Mouse (Mus musculus): Measurements from ENCODE around the gene Ick. TPM values are rescaled to one million over a fixed set of nuclear protein-coding genes. Genes with fewer than 3 reads are reported as not detected.
"Not testable (repeated sequence)": the region's sequence is repeated elsewhere in the genome, so short reads cannot be mapped to it uniquely, and the experiment has no call there.

Ick gene
- total RNA-seq, 2 experiments from 2014 or later = 18.7 to 19.8 TPM

- intact Hi-C loops (cut with DNase I) = no loop called here
- no peak for DNase-seq (ENCODE audit: low spot score in 2 of 2)
These were observed 69.2 kb downstream of the Ick start for GRCm38 (mm10) chr9:78178197-78178596.

GRCm38 (mm10) chr9:78179071-78179470 lies 70.1 kb downstream of the Ick start:
- no peak for DNase-seq (ENCODE audit: low spot score in 2 of 2)
- intact Hi-C loops (cut with DNase I) = no loop called here

GRCm38 (mm10) chr9:78182474-78182873 lies 73.5 kb downstream of the Ick start, which contains the start of gene Gsta4:
Gene Gsta4, plus strand, starts transcription at chr9:78182774.
- DNase-seq (ENCODE audit: low spot score in 2 of 2); intact Hi-C loops (cut with DNase I): not testable (repeated sequence)

GRCm38 (mm10) chr9:78185686-78186085 lies 76.7 kb downstream of the Ick start:
- intact Hi-C loops (cut with DNase I) = no loop called here
- no peak for DNase-seq (ENCODE audit: low spot score in 2 of 2)

GRCm38 (mm10) chr9:78188910-78189309 lies 79.9 kb downstream of the Ick start:
- intact Hi-C loops (cut with DNase I) = no loop called here
- DNase-seq (ENCODE audit: low spot score in 2 of 2) = no peak

- peak in 1 of 2 experiments; percentile 22 for DNase-seq (ENCODE audit: low spot score in 2 of 2)
These were observed 82.0 kb downstream of the Ick start for GRCm38 (mm10) chr9:78190651-78191634.

GRCm38 (mm10) chr9:78191736-78192135 lies 82.7 kb downstream of the Ick start:
- intact Hi-C loops (cut with DNase I) = loop anchor here (5.0 kb wide), 1 partner anchor 79 kb away; no protein-coding TSS in a partner anchor
- DNase-seq (ENCODE audit: low spot score in 2 of 2) = peak in 1 of 2 experiments; percentile 32

More at GRCm38 (mm10) chr9:78190651-78191634, 82.0 kb downstream of the Ick start:
- intact Hi-C loops (cut with DNase I) = loop anchor here (5.0 kb wide), 1 partner anchor 79 kb away; no protein-coding TSS in a partner anchor

GRCm38 (mm10) chr9:78193902-78194597 lies 85.1 kb downstream of the Ick start:
- peak; percentile 40 to 66 for DNase-seq (ENCODE audit: low spot score in 2 of 2)

GRCm38 (mm10) chr9:78195034-78195433 lies 86.0 kb downstream of the Ick start:
- DNase-seq (ENCODE audit: low spot score in 2 of 2) = peak; percentile 34 to 84
- intact Hi-C loops (cut with DNase I) = no loop called here

More at GRCm38 (mm10) chr9:78193902-78194597, 85.1 kb downstream of the Ick start:
- intact Hi-C loops (cut with DNase I) = loop anchor here (5.0 kb wide), 1 partner anchor 82 kb away; no protein-coding TSS in a partner anchor

- intact Hi-C loops (cut with DNase I) = no loop called here
- no peak for DNase-seq (ENCODE audit: low spot score in 2 of 2)
These were observed 88.8 kb downstream of the Ick start for GRCm38 (mm10) chr9:78197801-78198200.

GRCm38 (mm10) chr9:78204194-78204593 lies 95.2 kb downstream of the Ick start:
- no peak for DNase-seq (ENCODE audit: low spot score in 2 of 2)
- intact Hi-C loops (cut with DNase I) = no loop called here

GRCm38 (mm10) chr9:78208956-78209355 lies 100.0 kb downstream of the Ick start:
- no peak for DNase-seq (ENCODE audit: low spot score in 2 of 2)
- intact Hi-C loops (cut with DNase I) = no loop called here

- no peak for DNase-seq (ENCODE audit: low spot score in 2 of 2)
- intact Hi-C loops (cut with DNase I) = no loop called here
These were observed 101.1 kb downstream of the Ick start for GRCm38 (mm10) chr9:78210079-78210478.

- intact Hi-C loops (cut with DNase I) = no loop called here
- DNase-seq (ENCODE audit: low spot score in 2 of 2) = no peak
These were observed 101.8 kb downstream of the Ick start for GRCm38 (mm10) chr9:78210821-78211220.

GRCm38 (mm10) chr9:78211521-78211920 lies 102.5 kb downstream of the Ick start:
- intact Hi-C loops (cut with DNase I) = no loop called here
- DNase-seq (ENCODE audit: low spot score in 2 of 2) = no peak

- no peak for DNase-seq (ENCODE audit: low spot score in 2 of 2)
- intact Hi-C loops (cut with DNase I) = no loop called here
These were observed 103.5 kb downstream of the Ick start for GRCm38 (mm10) chr9:78212341-78213049.

- DNase-seq (ENCODE audit: low spot score in 2 of 2) = no peak
- intact Hi-C loops (cut with DNase I) = no loop called here
These were observed 108.1 kb downstream of the Ick start for GRCm38 (mm10) chr9:78217074-78217473.
